Mouse (Mus musculus) adrenal gland, postnatal 14 days (tissue): ENCODE measurements around the gene Olfml2a. TPM values are rescaled to one million over a fixed set of nuclear protein-coding genes. Genes with fewer than 3 reads are reported as not detected.

Experiments
- DNase-seq: peaks from one replicate; pipeline ENCODE4 v3.0.0; 2021; ENCODE audit warnings: mixed read lengths
- total RNA-seq: library from RNA; stranded (reverse); gene quantifications from 2 replicates; pipeline ENCODE4 v1.2.3, GENCODE M21; 2021

The Olfml2a gene
- total RNA-seq, 1 experiment from 2014 or later, result 13.5 TPM

DNA sequence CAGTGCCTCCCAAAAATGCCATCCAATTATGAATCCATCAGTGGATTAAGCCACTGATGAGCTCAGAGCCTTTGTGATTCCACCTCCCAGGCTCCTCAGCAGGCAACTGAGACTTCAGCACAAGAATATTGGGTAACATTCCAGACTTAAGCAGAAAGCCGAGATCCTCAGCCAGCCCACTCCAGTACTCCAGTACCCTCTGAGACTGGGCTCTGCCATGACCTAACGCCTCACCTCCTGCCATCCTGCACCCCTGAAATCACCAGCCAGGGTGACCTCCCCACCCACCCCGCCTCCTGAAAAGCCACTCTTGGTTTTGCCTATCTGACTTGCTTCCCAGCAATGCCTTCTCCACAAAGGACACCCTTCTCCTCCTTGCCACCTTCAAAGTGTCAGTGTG is 5.6 kb downstream of the Olfml2a start:
- no peak for DNase-seq

- DNase-seq, result no peak
Observed at GRCm38 (mm10) chr2:38938007-38938406, 6.2 kb downstream of the Olfml2a start.

DNA sequence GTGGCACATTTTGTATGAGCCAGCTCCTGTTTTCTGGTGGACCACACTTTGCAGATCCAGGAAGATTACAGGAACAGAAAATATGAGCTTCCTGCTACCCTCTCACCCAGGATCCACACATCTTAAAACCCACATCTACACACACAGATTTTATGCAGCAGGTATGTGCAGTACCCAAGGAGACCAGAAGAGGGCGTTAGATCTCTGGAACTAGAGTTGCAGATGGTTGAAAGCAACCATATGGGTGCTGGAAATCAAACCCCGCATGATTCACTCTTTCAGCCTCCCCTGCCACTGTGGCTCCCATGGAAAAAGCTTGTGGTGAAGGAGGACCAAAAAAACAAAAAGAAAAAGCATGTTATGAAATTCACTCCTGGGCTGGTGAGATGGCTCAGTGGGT is 7.3 kb downstream of the Olfml2a start:
- DNase-seq, result no peak

GRCm38 (mm10) chr2:38941426-38941825 is 9.6 kb downstream of the Olfml2a start:
- no peak for DNase-seq

DNA sequence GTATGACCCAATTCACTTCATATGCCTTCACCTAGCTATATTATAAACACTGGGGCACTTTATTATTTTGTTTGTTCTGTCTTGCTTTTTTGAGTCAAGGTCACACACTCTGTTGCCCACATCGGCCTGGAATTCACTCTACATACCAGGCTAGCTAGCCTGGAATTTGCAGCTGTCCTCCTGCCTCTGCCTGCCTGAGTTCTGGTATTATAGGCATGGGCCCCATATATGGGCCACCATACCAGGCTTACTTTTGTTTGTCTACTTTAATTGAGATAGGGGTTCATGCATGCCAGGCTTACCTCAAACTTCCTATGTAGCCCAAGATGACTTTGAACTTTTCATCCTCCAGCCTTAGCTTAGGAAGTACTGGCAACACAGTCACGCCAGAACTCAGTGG is 10.1 kb downstream of the Olfml2a start:
- DNase-seq, result no peak

GRCm38 (mm10) chr2:38943161-38943560 is 11.4 kb downstream of the Olfml2a start:
- no peak for DNase-seq

GRCm38 (mm10) chr2:38943977-38944376 is 12.2 kb downstream of the Olfml2a start:
- DNase-seq, result no peak

- peak; percentile 76 for DNase-seq
Observed at GRCm38 (mm10) chr2:38944460-38945161, 12.8 kb downstream of the Olfml2a start.

GRCm38 (mm10) chr2:38947566-38947965 is 15.8 kb downstream of the Olfml2a start:
- DNase-seq, result peak; percentile 61

GRCm38 (mm10) chr2:38950281-38950719 is 18.5 kb downstream of the Olfml2a start:
- DNase-seq, result peak; percentile 96

DNA sequence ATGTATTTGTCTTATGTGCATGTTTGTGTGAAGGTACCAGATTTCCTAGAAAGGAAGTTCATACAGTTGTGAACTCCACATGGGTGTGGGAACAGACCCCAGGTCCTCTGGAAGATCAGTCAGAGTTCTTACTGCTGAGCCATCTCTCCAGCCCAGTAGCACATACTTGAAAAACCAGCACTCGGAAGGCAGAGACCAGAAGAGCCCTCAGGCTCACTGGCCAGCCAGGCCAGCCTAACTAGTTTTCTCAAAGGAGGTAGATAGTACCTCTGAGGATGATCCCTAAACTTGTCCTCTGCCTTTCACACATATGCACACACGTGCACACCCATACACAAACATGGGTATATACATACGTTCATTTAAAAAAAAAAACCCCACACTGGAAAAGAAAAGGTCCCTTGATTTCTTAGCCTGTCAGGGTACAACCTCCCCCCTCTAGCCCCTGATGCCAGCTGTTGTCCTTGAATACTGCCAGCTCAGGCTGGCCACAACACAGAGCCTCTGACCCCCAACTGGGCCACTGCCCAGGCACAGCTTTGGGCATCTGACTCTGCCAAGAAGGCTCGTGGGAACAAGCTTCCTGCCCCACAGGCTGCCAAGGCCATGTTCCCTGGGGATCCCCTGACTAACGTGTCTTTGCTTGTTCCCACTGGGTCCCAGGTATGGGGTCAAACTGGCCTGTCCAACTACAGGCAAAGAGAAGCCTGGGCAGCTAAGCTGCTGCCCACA is 21.5 kb downstream of the Olfml2a start:
- DNase-seq, result peak; percentile 90

GRCm38 (mm10) chr2:38956062-38956461 is 24.3 kb downstream of the Olfml2a start:
- no peak for DNase-seq

GRCm38 (mm10) chr2:38957671-38958223 is 26.0 kb downstream of the Olfml2a start:
- no peak for DNase-seq

DNA sequence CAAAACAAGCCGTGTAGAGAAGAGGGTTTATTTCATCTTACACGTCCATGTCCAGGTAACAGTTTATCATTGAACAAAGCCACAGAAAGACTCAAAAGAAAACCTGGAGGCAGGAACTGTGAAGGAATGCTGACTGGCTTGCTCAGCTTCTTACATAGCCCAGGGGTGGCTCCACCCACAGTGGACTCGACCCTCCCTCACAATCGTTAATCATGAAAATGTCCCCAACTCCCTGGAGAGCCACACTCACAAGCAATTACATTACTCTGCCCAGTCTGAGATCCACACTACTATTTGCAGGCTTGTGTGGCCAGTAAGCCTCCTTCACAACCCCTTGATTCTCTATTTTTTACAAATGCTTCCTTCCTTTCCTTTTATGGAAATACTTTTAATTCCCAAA is 32.4 kb downstream of the Olfml2a start:
- DNase-seq, result no peak

GRCm38 (mm10) chr2:38969650-38970049 is 37.9 kb downstream of the Olfml2a start:
- DNase-seq, result no peak

DNA sequence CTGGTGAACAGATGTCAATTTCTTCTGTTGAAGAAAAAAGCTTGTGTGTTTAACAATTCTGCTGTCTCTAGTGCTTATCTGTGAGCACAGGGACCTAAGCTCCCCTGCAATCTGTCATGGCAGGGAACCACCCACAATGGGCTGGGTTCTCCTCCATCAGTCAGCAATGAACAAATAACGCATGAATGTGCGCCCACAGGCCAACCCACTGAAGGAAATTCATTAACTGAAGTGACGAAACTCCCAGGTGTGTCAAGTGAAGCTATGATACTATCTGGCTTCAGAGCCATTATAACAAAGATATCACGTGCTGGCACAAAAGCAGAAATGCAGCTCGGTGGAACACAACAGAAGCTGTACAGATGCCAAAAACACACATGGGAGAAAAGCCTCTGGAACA is 38.3 kb downstream of the Olfml2a start:
- no peak for DNase-seq

DNA sequence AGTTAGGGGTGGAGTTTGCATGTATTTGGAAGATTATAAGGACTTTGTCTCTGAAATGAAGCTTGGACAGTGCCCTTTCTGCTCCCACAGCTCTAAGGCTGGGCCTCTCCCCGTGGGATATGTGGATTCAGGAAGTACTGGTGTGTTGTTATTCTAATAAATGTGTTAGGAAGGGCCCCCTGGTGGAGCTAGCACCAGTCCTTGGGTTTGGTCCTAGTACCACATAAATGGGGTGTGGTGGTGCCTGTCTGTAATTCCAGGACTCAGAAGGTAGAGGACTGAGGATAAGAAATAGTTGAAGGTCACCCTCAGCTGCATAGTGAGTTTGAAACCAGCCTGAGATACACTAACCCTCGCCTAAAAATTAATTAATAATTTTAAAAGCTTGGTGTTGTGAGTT is 41.4 kb downstream of the Olfml2a start:
- no peak for DNase-seq

DNA sequence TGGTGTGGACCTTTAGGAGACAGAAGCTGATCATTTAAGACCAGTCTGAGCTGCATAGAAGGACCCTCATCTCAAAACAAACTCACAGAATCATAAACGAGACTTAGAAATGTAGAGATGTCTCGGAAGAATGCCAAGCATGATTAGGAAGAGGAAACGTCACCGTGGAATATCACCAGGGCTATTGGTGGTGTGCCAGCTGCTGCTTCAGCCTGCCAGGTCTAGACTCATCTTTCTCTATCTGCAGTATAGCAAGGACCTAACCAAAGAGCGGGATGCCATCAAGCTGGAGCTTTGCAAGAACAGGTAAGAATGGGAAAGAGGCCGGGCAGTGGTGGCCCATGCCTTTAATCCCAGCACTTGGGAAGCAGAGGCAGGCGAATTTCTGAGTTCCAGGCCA is 41.9 kb downstream of the Olfml2a start:
- DNase-seq, result peak; percentile 67

GRCm38 (mm10) chr2:38974171-38974570 is 42.4 kb downstream of the Olfml2a start:
- DNase-seq, result peak; percentile 34

DNA sequence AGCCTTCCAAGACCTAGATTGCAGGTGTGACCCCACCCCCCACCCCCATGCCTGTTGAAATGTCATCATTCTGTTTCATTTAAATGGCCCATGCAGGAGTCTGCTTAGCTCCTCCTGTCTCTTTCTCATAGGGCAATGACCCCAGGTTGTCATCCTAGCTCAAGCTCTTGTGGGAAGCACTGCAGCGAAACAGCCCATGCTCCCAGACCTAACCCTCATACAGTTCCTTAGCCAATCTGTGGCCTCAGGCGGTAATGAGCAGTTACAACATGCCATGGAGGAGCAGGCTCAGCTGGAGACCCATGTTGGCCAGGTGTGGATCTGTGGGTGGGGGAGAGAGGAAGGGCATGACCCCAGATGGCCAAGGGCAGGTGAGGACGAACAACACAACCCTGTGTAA is 43.4 kb downstream of the Olfml2a start:
- no peak for DNase-seq

GRCm38 (mm10) chr2:38975941-38976805 is 44.4 kb downstream of the Olfml2a start:
- no peak for DNase-seq

- no peak for DNase-seq
Observed at GRCm38 (mm10) chr2:38977837-38978236, 46.1 kb downstream of the Olfml2a start.

- DNase-seq, result no peak
Observed at GRCm38 (mm10) chr2:38983456-38983855, 51.7 kb downstream of the Olfml2a start.
